Mouse (Mus musculus) forebrain, embryonic 15.5 days (tissue): ENCODE measurements around the gene Echdc1. TPM values are rescaled to one million over a fixed set of nuclear protein-coding genes. Genes with fewer than 3 reads are reported as not detected.
"Not testable (repeated sequence)": the region's sequence is repeated elsewhere in the genome, so short reads cannot be mapped to it uniquely, and the experiment has no call there.

ENCODE experiments used
- ATAC-seq: fragments of 200-750 bp; cut with Nextera tagmentation; replicated peaks from 2 replicates; pipeline ENCODE4 v1.8.0; 2017; ENCODE audit warnings: mild to moderate bottlenecking, moderate TSS enrichment, moderate library complexity
- H3K27ac ChIP-seq: fragments of 300-500 bp; sonication (generic); replicated peaks from 2 replicates; pipeline ENCODE4 v1.5.1; 2015; ENCODE audit warnings: mild to moderate bottlenecking, inconsistent platforms
- H3K27me3 ChIP-seq: fragments of 300-500 bp; sonication (generic); 2 replicates; pipeline ENCODE4 v1.6.1; 2015; ENCODE audit warnings: inconsistent platforms
- H3K36me3 ChIP-seq: fragments of 300-500 bp; sonication (generic); 2 replicates; pipeline ENCODE4 v1.6.1; 2015; ENCODE audit warnings: mild to moderate bottlenecking, inconsistent platforms
- H3K4me1 ChIP-seq: fragments of 300-500 bp; sonication (generic); 2 replicates; pipeline ENCODE4 v1.6.1; 2015; ENCODE audit warnings: inconsistent platforms
- H3K4me2 ChIP-seq: fragments of 300-500 bp; sonication (generic); replicated peaks from 2 replicates; pipeline ENCODE4 v1.6.1; 2015; ENCODE audit warnings: mild to moderate bottlenecking, inconsistent platforms
- H3K4me3 ChIP-seq: fragments of 300-500 bp; sonication (generic); 2 replicates; pipeline ENCODE4 v1.5.1; 2015; ENCODE audit warnings: mild to moderate bottlenecking, inconsistent platforms
- H3K9ac ChIP-seq: fragments of 300-500 bp; sonication (generic); replicated peaks from 2 replicates; pipeline ENCODE4 v1.6.1; 2015; ENCODE audit warnings: mild to moderate bottlenecking, inconsistent platforms
- H3K9me3 ChIP-seq: fragments of 300-500 bp; sonication (generic); 2 replicates; pipeline ENCODE4 v1.6.1; 2016; ENCODE audit warnings: inconsistent platforms
- WGBS: fragments of 180-500 bp; shearing (Covaris S2); methylation state at CpG from one replicate; pipeline ENCODE4 v1.1.7; 2015; ENCODE audit warnings: mixed read lengths; 5-methylcytosine and 5-hydroxymethylcytosine counted together
- polyA plus RNA-seq: library from polyadenylated mRNA; unstranded; fragments of >200 nt; fragmentation: Nextera tagmentation; extraction: Ambion mirVana; gene quantifications from 2 replicates; pipeline ENCODE4 v1.2.1, GENCODE M21; 2015

Echdc1 gene
- polyA plus RNA-seq, 1 experiment from 2014 or later = 23.2 TPM

DNA sequence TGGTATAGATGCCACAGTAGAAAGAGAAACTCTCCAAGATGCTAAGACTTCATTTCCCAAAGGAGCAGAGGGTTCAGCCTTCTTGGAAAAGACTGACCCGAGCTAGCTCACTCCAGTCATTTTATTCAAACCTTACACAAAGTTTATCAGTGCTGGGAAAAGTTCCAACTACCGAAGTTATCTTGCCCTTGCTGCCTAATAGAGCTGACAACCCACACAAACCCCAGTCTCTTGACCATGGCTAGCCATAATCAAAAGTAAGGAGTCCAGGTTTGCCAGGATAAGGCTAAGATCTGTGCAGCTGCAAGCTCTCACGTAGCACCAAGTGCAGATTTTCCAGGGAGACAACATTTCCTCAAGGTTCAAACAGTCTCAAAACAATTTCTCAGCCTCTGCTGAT lies 39.6 kb downstream of the Echdc1 start:
- Histone ChIP-seq H3K4me3 (no peak overlapping the region), H3K4me2 (no peak overlapping the region), H3K9ac (no peak overlapping the region), H3K36me3 (peaks cover 12% of the 10 kb centered on the region), H3K4me1 (peaks cover 25% of the 10 kb centered on the region), H3K27ac (no peak overlapping the region), H3K27me3 (no peaks in the 10 kb centered on the region), H3K9me3 (no peaks in the 10 kb centered on the region)
- ATAC-seq = no peak
- WGBS = 91% methylated on average over 3 of the region's 3 CpGs

DNA sequence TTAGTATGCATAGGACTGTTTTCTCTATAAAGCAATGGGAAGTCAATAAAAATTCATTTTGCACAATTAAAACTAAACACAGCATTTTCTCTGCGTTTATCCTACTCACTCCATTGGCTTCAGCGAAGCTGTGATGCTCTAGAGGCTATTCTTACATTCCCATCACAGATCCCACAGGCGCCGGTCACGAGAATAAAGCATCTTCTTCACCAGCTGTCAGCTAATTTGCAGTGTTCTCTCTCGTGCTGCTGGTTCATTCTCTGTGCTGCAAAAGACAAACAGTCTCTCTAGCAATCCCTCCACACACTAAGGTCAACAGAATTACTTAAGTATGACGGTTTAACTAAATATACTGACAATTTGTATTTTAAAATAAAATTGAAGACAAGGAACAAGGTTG lies 41.2 kb downstream of the Echdc1 start:
- Histone ChIP-seq H3K4me2 (no peak overlapping the region), H3K4me1 (peaks cover 38% of the 10 kb centered on the region), H3K36me3 (peaks cover 11% of the 10 kb centered on the region), H3K9me3 (no peaks in the 10 kb centered on the region), H3K27ac (no peak overlapping the region), H3K4me3 (no peak overlapping the region), H3K27me3 (no peaks in the 10 kb centered on the region), H3K9ac (no peak overlapping the region)
- ATAC-seq = peak; percentile 51; the same call in 1 of the 2 replicates
- whole genome bisulfite sequencing = 49% methylated on average over 7 of the region's 7 CpGs

DNA sequence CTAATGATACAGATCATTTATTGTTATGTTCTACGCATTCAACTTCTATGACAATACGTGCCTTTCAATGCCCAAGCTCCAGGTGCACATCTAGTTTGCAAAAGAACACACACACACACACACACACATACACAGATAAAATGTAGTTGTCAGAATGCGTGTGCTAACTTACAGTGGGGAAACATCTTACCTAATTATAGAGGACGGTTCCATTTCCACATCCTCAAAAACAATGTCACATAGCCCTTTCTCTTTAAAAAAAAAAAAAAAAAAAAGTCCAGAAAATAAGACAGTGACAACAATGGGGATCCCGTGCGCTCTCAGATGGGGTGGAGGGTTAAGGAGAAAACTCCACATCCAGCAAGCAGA lies 48.1 kb downstream of the Echdc1 start:
- Histone ChIP-seq H3K4me1 (peaks cover 44% of the 10 kb centered on the region), H3K27ac (peak overlapping the region; percentile 99), H3K9ac (peak overlapping the region; percentile 100), H3K4me2 (peak overlapping the region; percentile 64), H3K36me3 (no peaks in the 10 kb centered on the region), H3K4me3 (peak overlapping the region; percentile 100), H3K9me3 (no peaks in the 10 kb centered on the region), H3K27me3 (no peaks in the 10 kb centered on the region)
- WGBS = 1% methylated on average over 6 of the region's 6 CpGs
- peak; percentile 1; the same call in 1 of the 2 replicates for ATAC-seq

DNA sequence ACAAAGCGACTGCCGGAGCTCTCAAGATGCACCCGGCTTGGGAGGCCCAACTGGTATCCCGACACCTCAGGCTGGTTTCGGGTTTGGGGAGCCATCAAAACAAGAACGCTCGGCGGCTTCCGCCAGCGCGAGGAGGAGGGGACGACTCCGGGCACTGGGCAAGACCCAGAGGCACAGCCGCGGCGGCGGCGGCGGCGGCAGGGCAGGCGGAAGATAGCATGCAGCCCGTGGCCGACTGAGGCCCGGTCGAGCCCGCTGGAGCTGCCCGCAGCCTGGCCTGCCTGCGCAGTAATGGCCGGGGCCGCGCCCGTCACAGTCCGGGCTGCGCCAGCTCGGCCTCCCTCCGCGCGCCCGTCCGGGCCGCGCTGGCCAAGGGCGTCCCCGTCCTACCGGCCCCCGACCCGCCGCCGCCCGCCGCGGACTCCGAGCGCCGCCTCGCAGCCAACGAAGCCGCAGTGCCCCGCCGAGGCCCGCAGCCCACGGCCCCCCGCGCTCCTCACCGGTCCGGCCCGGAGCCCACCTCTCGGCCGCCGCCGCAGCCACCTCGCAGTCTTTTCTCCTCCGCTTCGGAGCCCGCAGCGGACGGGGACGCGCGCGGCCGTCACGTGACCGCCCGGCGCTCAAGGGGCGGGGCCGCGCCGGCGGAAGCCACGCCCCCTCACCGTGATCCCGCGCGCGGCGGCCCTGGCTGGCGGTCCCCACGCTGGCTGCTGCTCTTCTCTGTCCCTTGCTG lies 48.7 kb downstream of the Echdc1 start:
- H3K4me3 ChIP-seq = peak overlapping the region; percentile 100
- ATAC-seq = peak; percentile 97
- WGBS = under 1% methylated on average over 90 of the region's 100 CpGs
- no peaks in the 10 kb centered on the region for H3K36me3 ChIP-seq
- H3K27ac ChIP-seq = peak overlapping the region; percentile 99
- H3K9ac ChIP-seq = peak overlapping the region; percentile 100
- H3K4me1 ChIP-seq = peaks cover 40% of the 10 kb centered on the region
- H3K9me3 ChIP-seq = no peaks in the 10 kb centered on the region
- H3K4me2 ChIP-seq = peak overlapping the region; percentile 64
- no peaks in the 10 kb centered on the region for H3K27me3 ChIP-seq

DNA sequence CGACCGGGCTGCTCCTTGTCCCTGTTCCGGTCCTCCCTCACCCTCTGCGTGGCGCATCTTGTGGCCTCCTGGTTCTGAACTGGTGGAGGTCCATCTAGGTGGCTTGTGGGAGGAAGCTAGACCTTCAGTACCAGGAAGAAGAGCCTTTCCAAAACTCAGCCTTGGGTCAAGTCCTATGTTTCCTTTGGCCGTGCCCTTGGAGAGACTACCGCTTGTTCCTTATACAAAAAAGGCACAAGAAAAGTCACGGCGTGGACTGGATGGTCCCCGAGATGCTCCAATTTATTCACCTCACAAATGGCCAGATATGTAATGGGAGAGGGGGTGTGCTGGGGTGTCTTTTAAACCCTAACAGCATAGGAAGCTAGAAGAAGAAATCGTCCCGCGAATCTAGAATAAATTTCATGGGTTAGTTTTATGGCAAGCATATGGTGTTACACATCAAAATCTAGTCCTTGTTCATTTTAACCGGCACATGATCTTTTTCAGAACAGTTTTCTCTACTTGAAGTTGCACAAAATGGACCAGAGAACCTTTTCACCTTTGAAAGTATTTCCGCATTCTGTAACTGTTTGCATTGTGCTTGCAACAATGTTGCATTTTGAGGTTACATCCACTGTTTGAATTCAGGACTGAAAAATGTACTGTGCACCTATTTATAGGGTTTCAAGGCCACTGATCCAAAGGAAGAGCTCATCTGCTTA lies 49.4 kb downstream of the Echdc1 start, which contains the start of gene Rnf146:
TSS of gene Rnf146 (minus strand) at position 246 of the 704 bp plus-strand sequence.
- Histone ChIP-seq H3K9ac (peak within 1 kb of the TSS; percentile 100), H3K36me3 (no peaks in the 10 kb centered on the region), H3K27me3 (no peaks in the 10 kb centered on the region), H3K9me3 (no peaks in the 10 kb centered on the region), H3K4me3 (peak within 1 kb of the TSS; percentile 100), H3K4me2 (peak within 1 kb of the TSS; percentile 64), H3K27ac (peak within 1 kb of the TSS; percentile 99), H3K4me1 (peaks cover 32% of the 10 kb centered on the region)
- no peak for ATAC-seq
- WGBS = 7% methylated on average over 15 of the region's 15 CpGs

DNA sequence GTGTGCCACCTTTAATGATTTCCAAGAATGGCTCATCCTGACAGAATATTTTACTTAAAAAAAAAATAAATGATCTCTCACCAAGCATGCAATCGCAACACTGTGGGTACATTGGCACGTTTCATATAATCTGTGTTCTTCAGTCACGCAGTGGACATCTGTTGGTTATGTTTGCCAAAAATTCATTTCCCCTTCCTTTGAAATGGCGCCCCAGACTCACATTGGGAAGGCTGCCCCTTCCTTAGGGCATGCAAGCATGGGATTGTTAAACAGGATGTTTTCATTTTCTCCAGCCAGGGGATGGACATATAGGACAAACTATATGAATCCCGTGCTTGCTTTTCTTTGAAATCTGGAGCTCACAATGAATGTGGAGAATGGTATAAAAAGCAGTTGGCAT lies 61.1 kb downstream of the Echdc1 start:
- WGBS = 63% methylated on average over 5 of the region's 5 CpGs
- Histone ChIP-seq H3K4me2 (no peak overlapping the region), H3K4me3 (no peak overlapping the region), H3K9me3 (no peaks in the 10 kb centered on the region), H3K27ac (no peak overlapping the region), H3K36me3 (no peaks in the 10 kb centered on the region), H3K27me3 (no peaks in the 10 kb centered on the region), H3K4me1 (no peaks in the 10 kb centered on the region), H3K9ac (no peak overlapping the region)
- peak; percentile 48; the same call in 1 of the 2 replicates for ATAC-seq

DNA sequence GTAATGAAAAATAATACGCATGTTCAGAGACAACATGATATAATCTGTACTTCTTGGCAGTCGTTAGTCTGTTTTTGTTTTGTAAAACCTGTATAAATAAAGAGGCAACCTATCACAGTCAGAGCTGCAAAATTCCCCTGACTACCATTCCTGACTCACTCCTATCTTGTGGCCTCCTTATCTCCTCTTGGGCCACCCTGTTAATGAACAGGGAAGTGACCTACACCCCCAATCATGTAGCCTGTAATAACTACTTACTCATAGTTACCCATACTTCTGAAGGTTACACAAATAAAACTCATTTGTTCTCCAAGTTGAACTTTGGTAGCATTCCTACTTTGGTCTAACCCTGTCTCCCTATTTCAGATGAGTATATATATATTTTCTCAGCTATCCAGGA lies 68.6 kb downstream of the Echdc1 start:
- no peak overlapping the region for H3K27ac ChIP-seq
- ATAC-seq = no peak
- H3K4me3 ChIP-seq = no peak overlapping the region
- no peaks in the 10 kb centered on the region for H3K36me3 ChIP-seq
- no peak overlapping the region for H3K9ac ChIP-seq
- no peak overlapping the region for H3K4me2 ChIP-seq
- WGBS = 85% methylated on average over 2 of the region's 2 CpGs
- H3K4me1 ChIP-seq = no peaks in the 10 kb centered on the region
- no peaks in the 10 kb centered on the region for H3K9me3 ChIP-seq
- no peaks in the 10 kb centered on the region for H3K27me3 ChIP-seq

DNA sequence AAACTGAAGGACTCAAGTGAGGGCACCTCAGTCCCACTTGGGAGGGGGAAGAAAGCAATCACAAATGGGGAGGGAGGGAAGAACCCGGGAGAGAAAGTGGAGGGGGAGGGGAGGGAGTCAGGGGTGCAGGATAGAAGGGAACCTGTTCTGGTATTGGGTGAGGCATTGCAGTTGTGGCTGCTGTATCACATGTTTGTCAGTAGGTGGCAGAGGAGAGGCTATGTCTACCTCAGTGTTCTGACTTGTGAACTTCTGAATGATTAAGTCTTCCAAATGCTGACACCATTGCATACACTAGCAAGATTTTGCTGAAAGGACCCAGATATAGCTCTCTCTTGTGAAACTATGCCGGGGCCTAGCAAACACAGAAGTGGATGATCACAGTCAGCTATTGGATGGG lies 81.9 kb downstream of the Echdc1 start:
- H3K27me3 ChIP-seq, H3K4me2 ChIP-seq, H3K9ac ChIP-seq, H3K4me3 ChIP-seq, H3K9me3 ChIP-seq, H3K36me3 ChIP-seq, ATAC-seq, H3K4me1 ChIP-seq, H3K27ac ChIP-seq: not testable (repeated sequence)
- WGBS = 74% methylated on average over 2 of the region's 2 CpGs

Other genes starting within 250 kb of the Echdc1 start
- 104 and 116 TPM in 2 replicates for gene Soga3, start 169.3 kb upstream of the Echdc1 start, polyA plus RNA-seq
- gene Gm49353, start 114.2 kb upstream of the Echdc1 start, polyA plus RNA-seq = 20.1 and 22.3 TPM in 2 replicates
- gene 9330159F19Rik, start 101.6 kb upstream of the Echdc1 start, polyA plus RNA-seq = 39.5 and 40.0 TPM in 2 replicates
- 90.5 and 106 TPM in 2 replicates for gene Rnf146, start 49.3 kb downstream of the Echdc1 start, polyA plus RNA-seq
- 19.9 and 25.0 TPM in 2 replicates for gene Rspo3, start 222.7 kb downstream of the Echdc1 start, polyA plus RNA-seq